Mouse (Mus musculus) bone marrow, adult 2 months (tissue): ENCODE data around the gene Cks1b. TPM values are rescaled to one million over a fixed set of nuclear protein-coding genes. Genes with fewer than 3 reads are reported as not detected.
"Not testable (repeated sequence)": the region's sequence is repeated elsewhere in the genome, so short reads cannot be mapped to it uniquely, and the experiment has no call there.

ENCODE experiments used
- H3K27ac ChIP-seq: fragments of 200-500 bp; 2 replicates; pipeline ENCODE4 v1.5.1; 2012; ENCODE audit warnings: low read depth, mild to moderate bottlenecking, control low read depth, inconsistent platforms, low read length; ENCODE audit not compliant: control insufficient read depth, poor library complexity, insufficient read depth
- H3K4me1 ChIP-seq: fragments of 200-500 bp; 2 replicates; pipeline ENCODE4 v1.6.1; 2011; ENCODE audit warnings: low read length; ENCODE audit not compliant: control insufficient read depth, insufficient read depth
- H3K4me3 ChIP-seq: fragments of 200-500 bp; replicated peaks from 2 replicates; pipeline ENCODE3; 2011; ENCODE audit warnings: mild to moderate bottlenecking, low read depth, low read length, control low read depth; ENCODE audit not compliant: control insufficient read depth
- CTCF ChIP-seq: fragments of 200-500 bp; IDR thresholded peaks from 2 replicates; pipeline ENCODE4 v1.5.1; 2011; ENCODE audit warnings: low read length, control low read depth; ENCODE audit not compliant: control insufficient read depth, insufficient read depth
- POLR2A ChIP-seq: fragments of 200-500 bp; IDR thresholded peaks from 2 replicates; pipeline ENCODE4 v1.6.1; 2011; ENCODE audit warnings: low read depth, mild to moderate bottlenecking, control low read depth, low read length, borderline replicate concordance; ENCODE audit not compliant: control insufficient read depth
- WGBS: fragments of 180-500 bp; shearing (Covaris S2); methylation state at CpG from one replicate; pipeline ENCODE4 v1.1.7; 2018; 5-methylcytosine and 5-hydroxymethylcytosine counted together
- polyA plus RNA-seq: library from polyadenylated mRNA; stranded (reverse); fragments of >200 nt; gene quantifications from 2 replicates; pipeline ENCODE4 v1.2.4, GENCODE M21; 2011; ENCODE audit warnings: low replicate concordance; ENCODE audit not compliant: missing spikeins, insufficient read depth, insufficient read length

The Cks1b gene
- polyA plus RNA-seq, 1 experiment = 126 TPM

- TF ChIP-seq CTCF = no peak
- TF ChIP-seq POLR2A = peak; percentile 72
- 2% methylated on average over 68 of the region's 68 CpGs for WGBS
Measured at GRCm38 (mm10) chr3:89430171-89431159, 12.3 kb upstream of the Cks1b start, which contains the start of gene Pygo2. Gene Pygo2 (plus strand): TSS chr3:89430214.

GRCm38 (mm10) chr3:89429021-89429420, 10.8 kb upstream of the Cks1b start:
- not testable (repeated sequence) for H3K4me3 ChIP-seq, H3K27ac ChIP-seq, H3K4me1 ChIP-seq
- 95% methylated on average over 7 of the region's 7 CpGs for WGBS

More at GRCm38 (mm10) chr3:89430171-89431159, 12.3 kb upstream of the Cks1b start, which contains the start of gene Pygo2:
- Histone ChIP-seq H3K4me1 (no peaks in the 10 kb centered on the region), H3K4me3 (peak within 1 kb of the TSS; percentile 90), H3K27ac (peak within 1 kb of the TSS; percentile 89)

GRCm38 (mm10) chr3:89425876-89426275, 7.7 kb upstream of the Cks1b start:
- WGBS = 76% methylated on average over 4 of the region's 4 CpGs
- TF ChIP-seq CTCF = no peak
- TF ChIP-seq POLR2A = no peak
- Histone ChIP-seq H3K4me3 (no peak overlapping the region), H3K27ac (no peak overlapping the region), H3K4me1 (peaks cover 3% of the 10 kb centered on the region; the same call in 1 of the 2 replicates)

- H3K4me3 ChIP-seq = no peak overlapping the region
- H3K4me1 ChIP-seq = peaks cover 5% of the 10 kb centered on the region; the same call in 1 of the 2 replicates
- no peak overlapping the region for H3K27ac ChIP-seq
Measured at GRCm38 (mm10) chr3:89425141-89425525, 7.0 kb upstream of the Cks1b start.

GRCm38 (mm10) chr3:89424416-89425140, 6.4 kb upstream of the Cks1b start:
- WGBS = 81% methylated on average over 5 of the region's 5 CpGs

More at GRCm38 (mm10) chr3:89425141-89425525, 7.0 kb upstream of the Cks1b start:
- TF ChIP-seq CTCF (no peak), POLR2A (no peak)
- WGBS = 78% methylated on average over 5 of the region's 5 CpGs

GRCm38 (mm10) chr3:89422556-89423205, 4.5 kb upstream of the Cks1b start:
- Histone ChIP-seq H3K4me3 (no peak overlapping the region), H3K27ac (0 out of 2 replicates have a peak overlapping the region, but pooled peaks have one; percentile 18), H3K4me1 (peaks cover 5% of the 10 kb centered on the region; the same call in 1 of the 2 replicates)
- TF ChIP-seq POLR2A = no peak
- no peak for TF ChIP-seq CTCF
- WGBS = 34% methylated on average over 6 of the region's 6 CpGs

More at GRCm38 (mm10) chr3:89424416-89425140, 6.4 kb upstream of the Cks1b start:
- no peak for TF ChIP-seq CTCF
- H3K27ac ChIP-seq = 0 out of 2 replicates have a peak overlapping the region, but pooled peaks have one; percentile 9
- no peak overlapping the region for H3K4me3 ChIP-seq
- peaks cover 5% of the 10 kb centered on the region; the same call in 1 of the 2 replicates for H3K4me1 ChIP-seq

- no peak for TF ChIP-seq POLR2A
- no peak for TF ChIP-seq CTCF
- 34% methylated on average over 22 of the region's 22 CpGs for WGBS
- H3K27ac ChIP-seq = peak overlapping the region; percentile 28; the same call in 1 of the 2 replicates
- H3K4me3 ChIP-seq = peak overlapping the region; percentile 34
- H3K4me1 ChIP-seq = peaks cover 5% of the 10 kb centered on the region; the same call in 1 of the 2 replicates
Measured at GRCm38 (mm10) chr3:89421810-89422473, 3.8 kb upstream of the Cks1b start.
